Mouse (Mus musculus) hindbrain, embryonic 16.5 days (tissue): ENCODE data around the gene Ppp1r8. TPM values are rescaled to one million over a fixed set of nuclear protein-coding genes. Genes with fewer than 3 reads are reported as not detected.

Source experiments
- ATAC-seq: fragments of 200-750 bp; cut with Nextera tagmentation; 2 replicates; pipeline ENCODE4 v1.8.0; 2017; ENCODE audit warnings: moderate TSS enrichment, moderate library complexity
- H3K27ac ChIP-seq: fragments of 300-500 bp; sonication (generic); 2 replicates; pipeline ENCODE4 v1.5.1; 2014; ENCODE audit warnings: low read depth, mild to moderate bottlenecking, control low read depth, low read length, moderate library complexity
- H3K27me3 ChIP-seq: fragments of 300-500 bp; sonication (generic); replicated peaks from 2 replicates; pipeline ENCODE4 v1.6.1; 2014; ENCODE audit warnings: low read length; ENCODE audit not compliant: control insufficient read depth, insufficient read depth
- H3K36me3 ChIP-seq: fragments of 300-500 bp; sonication (generic); 2 replicates; pipeline ENCODE4 v1.6.1; 2014; ENCODE audit warnings: mild to moderate bottlenecking, low read length, moderate library complexity, mixed read lengths; ENCODE audit not compliant: control insufficient read depth, insufficient read depth
- H3K4me1 ChIP-seq: fragments of 300-500 bp; sonication (generic); 2 replicates; pipeline ENCODE4 v1.6.1; 2014; ENCODE audit warnings: low read depth, low read length; ENCODE audit not compliant: control insufficient read depth, insufficient read depth
- H3K4me2 ChIP-seq: fragments of 300-500 bp; sonication (generic); 2 replicates; pipeline ENCODE4 v1.6.1; 2014; ENCODE audit warnings: mild to moderate bottlenecking, low read length, control low read depth, moderate library complexity
- H3K4me3 ChIP-seq: fragments of 300-500 bp; sonication (generic); 2 replicates; pipeline ENCODE4 v1.5.1; 2014; ENCODE audit warnings: mild to moderate bottlenecking, low read length, control low read depth, moderate library complexity
- H3K9ac ChIP-seq: fragments of 300-500 bp; sonication (generic); 2 replicates; pipeline ENCODE4 v1.6.1; 2014; ENCODE audit warnings: low read depth, mild to moderate bottlenecking, control low read depth, low read length, moderate library complexity
- H3K9me3 ChIP-seq: fragments of 300-500 bp; sonication (generic); 2 replicates; pipeline ENCODE4 v1.6.1; 2014; ENCODE audit warnings: mild to moderate bottlenecking, low read length, moderate library complexity; ENCODE audit not compliant: control insufficient read depth
- WGBS: fragments of 180-500 bp; shearing (Covaris S2); extraction: QIAGEN DNeasy Blood & Tissue Kit; methylation state at CpG from one replicate; pipeline ENCODE4 v1.1.7; 2014; 5-methylcytosine and 5-hydroxymethylcytosine counted together
- polyA plus RNA-seq: library from polyadenylated mRNA; unstranded; fragments of >200 nt; fragmentation: Nextera tagmentation; extraction: Ambion mirVana; gene quantifications from 2 replicates; pipeline ENCODE4 v1.2.1, GENCODE M21; 2015

Ppp1r8 gene
- 58.3 and 59.4 TPM in 2 replicates for polyA plus RNA-seq

GRCm38 (mm10) chr4:132842970-132843704 lies at the start of gene Ppp1r8:
Gene Ppp1r8, minus strand, starts transcription at chr4:132843169.
- ATAC-seq, result peak; percentile 99
- peaks cover 15% of the 10 kb centered on the region for H3K36me3 ChIP-seq
- H3K27me3 ChIP-seq, result no peaks in the 10 kb centered on the region
- H3K9ac ChIP-seq, result peak within 1 kb of the TSS; percentile 85
- peak within 1 kb of the TSS; percentile 78 for H3K4me3 ChIP-seq
- 1% methylated on average over 39 of the region's 40 CpGs for WGBS
- peak within 1 kb of the TSS; percentile 87 for H3K27ac ChIP-seq
- no peaks in the 10 kb centered on the region for H3K9me3 ChIP-seq
- peaks cover 11% of the 10 kb centered on the region for H3K4me1 ChIP-seq
- H3K4me2 ChIP-seq, result peak within 1 kb of the TSS; percentile 76

DNA sequence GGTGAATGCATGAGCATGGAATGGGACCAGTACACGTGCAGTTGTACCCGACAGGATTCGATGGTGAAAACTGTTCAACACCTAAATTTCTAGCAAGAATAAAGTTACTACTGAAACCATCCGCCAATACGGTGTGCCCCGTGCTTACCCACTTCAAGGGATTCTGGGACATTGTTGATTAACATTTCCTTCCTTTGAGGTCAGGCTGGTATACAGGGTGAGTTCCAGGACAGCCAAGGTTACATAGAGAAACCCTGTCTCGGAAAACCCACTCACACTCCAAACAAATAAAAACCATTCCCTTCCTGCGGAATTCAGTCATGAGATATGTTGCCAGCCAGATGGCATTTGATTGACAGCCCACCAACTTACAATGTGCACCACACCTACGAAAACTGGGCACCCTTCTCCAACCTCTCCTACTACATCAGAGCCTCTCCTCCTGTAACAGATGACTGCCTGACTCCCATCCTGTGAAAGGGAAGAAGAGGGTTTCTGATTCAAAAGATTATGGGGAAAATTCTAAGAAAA lies 41.9 kb upstream of the Ppp1r8 start:
- Histone ChIP-seq H3K27ac (peak overlapping the region; percentile 76; the same call in 1 of the 2 replicates), H3K9me3 (no peaks in the 10 kb centered on the region), H3K4me2 (peak overlapping the region; percentile 95), H3K4me3 (peak overlapping the region; percentile 100), H3K36me3 (no peaks in the 10 kb centered on the region), H3K9ac (peak overlapping the region; percentile 91), H3K4me1 (peaks cover 19% of the 10 kb centered on the region), H3K27me3 (no peaks in the 10 kb centered on the region)
- WGBS, result 13% methylated on average over 9 of the region's 9 CpGs
- no peak for ATAC-seq

- ATAC-seq, result peak; percentile 97
- peak within 1 kb of the TSS; percentile 76 for H3K27ac ChIP-seq
- H3K4me1 ChIP-seq, result peaks cover 19% of the 10 kb centered on the region
- peak within 1 kb of the TSS; percentile 91 for H3K9ac ChIP-seq
- H3K27me3 ChIP-seq, result no peaks in the 10 kb centered on the region
- H3K4me2 ChIP-seq, result peak within 1 kb of the TSS; percentile 95
- H3K4me3 ChIP-seq, result peak within 1 kb of the TSS; percentile 100
- no peaks in the 10 kb centered on the region for H3K9me3 ChIP-seq
- WGBS, result under 1% methylated on average over 71 of the region's 72 CpGs
- no peaks in the 10 kb centered on the region for H3K36me3 ChIP-seq
Observed at GRCm38 (mm10) chr4:132884064-132884843, 41.3 kb upstream of the Ppp1r8 start, which contains the start of gene Stx12. Gene Stx12, minus strand, starts transcription at chr4:132884509.

GRCm38 (mm10) chr4:132883561-132884063 lies 40.6 kb upstream of the Ppp1r8 start:
- Histone ChIP-seq H3K9ac (peak overlapping the region; percentile 91), H3K4me3 (peak overlapping the region; percentile 100), H3K4me2 (peak overlapping the region; percentile 95), H3K27me3 (no peaks in the 10 kb centered on the region), H3K36me3 (no peaks in the 10 kb centered on the region), H3K4me1 (peaks cover 19% of the 10 kb centered on the region), H3K9me3 (no peaks in the 10 kb centered on the region), H3K27ac (peak overlapping the region; percentile 76)
- 2% methylated on average over 21 of the region's 21 CpGs for WGBS
- ATAC-seq, result no peak

DNA sequence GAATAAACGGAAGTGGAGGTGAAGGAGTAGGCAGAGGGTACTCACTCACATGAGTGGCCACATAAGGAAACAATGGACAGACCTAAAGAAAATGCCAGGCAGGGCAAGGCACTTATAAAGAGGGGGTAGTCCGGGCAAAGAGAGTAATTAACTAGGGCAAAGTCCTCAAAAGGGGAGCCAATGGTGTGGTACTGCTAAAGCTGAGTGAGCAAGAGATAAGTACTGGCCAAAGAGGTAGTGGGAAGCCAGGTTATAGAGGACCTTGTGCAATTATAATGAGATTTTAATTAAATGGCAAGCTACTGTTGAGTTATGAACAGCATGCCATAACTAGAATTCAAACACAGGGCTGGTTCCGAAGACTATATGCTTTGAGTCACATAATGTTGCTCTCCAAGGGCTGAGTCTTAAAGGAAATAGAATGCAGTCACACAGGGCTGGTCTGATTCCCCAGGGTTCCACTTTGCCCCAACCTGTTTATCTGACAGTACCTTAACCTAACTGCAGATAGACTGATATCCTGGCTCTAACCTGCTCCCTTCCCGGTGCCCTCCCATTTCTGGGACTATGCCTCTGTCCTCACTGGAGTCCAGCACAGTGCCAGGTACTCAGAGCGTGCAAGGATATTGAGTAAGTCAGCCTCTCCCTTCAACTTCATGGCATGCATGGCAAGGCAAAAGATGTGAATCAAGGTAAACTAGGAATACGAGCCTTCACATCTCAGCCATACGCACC lies 31.6 kb upstream of the Ppp1r8 start:
- Histone ChIP-seq H3K4me1 (no peaks in the 10 kb centered on the region), H3K9ac (no peak overlapping the region), H3K4me2 (no peak overlapping the region), H3K36me3 (peaks cover 15% of the 10 kb centered on the region), H3K9me3 (no peaks in the 10 kb centered on the region), H3K27me3 (no peaks in the 10 kb centered on the region), H3K4me3 (no peak overlapping the region), H3K27ac (no peak overlapping the region)
- no peak for ATAC-seq
- 88% methylated on average over 7 of the region's 7 CpGs for WGBS

DNA sequence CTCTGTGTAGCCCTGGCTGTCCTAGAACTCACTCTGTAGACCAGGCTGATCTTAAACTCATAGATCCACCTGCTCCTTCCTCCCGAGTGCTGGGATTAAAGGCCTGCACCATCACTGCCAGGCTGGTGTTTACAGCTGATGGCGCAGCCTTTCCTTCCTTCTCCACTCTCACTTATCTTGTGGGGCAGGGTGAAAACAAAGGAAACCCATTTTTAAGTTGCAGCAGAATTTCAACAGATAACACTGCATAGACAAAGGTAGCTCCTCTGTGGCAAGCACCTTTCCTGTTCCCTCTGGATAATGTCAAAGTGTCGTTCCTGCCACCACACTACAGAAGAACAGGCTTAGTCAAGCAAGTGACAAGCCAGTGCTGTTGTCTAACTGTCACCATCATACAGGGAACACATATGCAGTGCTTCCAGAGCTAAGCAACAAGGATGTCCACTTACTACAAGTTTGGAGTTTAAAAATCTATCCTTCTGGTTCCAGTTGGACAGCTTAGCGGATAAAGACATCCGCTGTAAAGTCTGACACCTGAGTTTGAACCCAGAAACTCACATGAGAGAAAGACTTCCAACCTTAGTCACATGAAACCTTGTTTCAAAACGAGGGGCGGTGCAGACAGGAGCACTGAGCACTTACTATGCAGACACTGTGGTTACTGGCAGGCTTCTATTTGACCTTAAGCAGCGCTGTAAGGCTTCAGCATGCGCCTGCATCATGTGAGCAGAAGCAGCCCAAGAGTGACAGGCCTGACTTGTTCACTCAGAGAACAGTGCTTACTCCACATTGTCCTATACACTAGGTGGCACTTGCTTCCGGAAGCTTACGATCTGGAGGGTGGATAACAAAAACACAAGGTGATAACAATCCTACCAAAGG lies 30.8 kb upstream of the Ppp1r8 start:
- Histone ChIP-seq H3K9me3 (no peaks in the 10 kb centered on the region), H3K4me1 (no peaks in the 10 kb centered on the region), H3K4me3 (no peak overlapping the region), H3K27me3 (no peaks in the 10 kb centered on the region), H3K36me3 (peaks cover 21% of the 10 kb centered on the region), H3K27ac (no peak overlapping the region), H3K4me2 (no peak overlapping the region), H3K9ac (no peak overlapping the region)
- ATAC-seq, result no peak
- 90% methylated on average over 11 of the region's 11 CpGs for WGBS

- ATAC-seq, result no peak
- peaks cover 41% of the 10 kb centered on the region for H3K36me3 ChIP-seq
- no peak overlapping the region for H3K4me2 ChIP-seq
- H3K9me3 ChIP-seq, result no peaks in the 10 kb centered on the region
- no peaks in the 10 kb centered on the region for H3K4me1 ChIP-seq
- no peaks in the 10 kb centered on the region for H3K27me3 ChIP-seq
- H3K27ac ChIP-seq, result no peak overlapping the region
- 92% methylated on average over 3 of the region's 3 CpGs for whole genome bisulfite sequencing
- H3K4me3 ChIP-seq, result no peak overlapping the region
- no peak overlapping the region for H3K9ac ChIP-seq
Observed at GRCm38 (mm10) chr4:132871116-132871515, 28.1 kb upstream of the Ppp1r8 start.

DNA sequence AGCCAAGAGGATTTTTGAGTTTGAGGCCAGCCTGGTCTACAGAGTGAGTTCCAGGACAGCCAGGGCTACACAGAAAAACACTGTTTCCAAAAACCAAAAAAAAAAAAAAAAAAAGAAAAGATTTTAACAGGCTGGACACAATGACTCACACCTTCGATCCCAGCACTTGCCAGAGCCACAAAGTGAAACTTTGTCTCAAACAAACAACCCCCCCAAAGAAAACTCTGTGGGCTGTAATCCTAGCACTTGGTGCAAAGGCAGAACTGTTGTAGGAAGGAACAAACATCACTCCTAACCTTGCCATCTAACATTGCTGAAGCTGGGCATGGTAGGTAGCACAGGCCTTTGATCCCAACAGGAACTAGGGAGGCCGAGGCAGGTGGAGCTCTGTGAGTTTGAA lies 21.9 kb upstream of the Ppp1r8 start:
- WGBS, result 89% methylated on average over 2 of the region's 2 CpGs
- Histone ChIP-seq H3K27ac (no peak overlapping the region), H3K9me3 (no peaks in the 10 kb centered on the region), H3K27me3 (no peaks in the 10 kb centered on the region), H3K36me3 (peaks cover 44% of the 10 kb centered on the region), H3K9ac (no peak overlapping the region), H3K4me3 (no peak overlapping the region), H3K4me1 (no peaks in the 10 kb centered on the region), H3K4me2 (no peak overlapping the region)
- ATAC-seq, result no peak
